Mouse (Mus musculus) subcutaneous adipose tissue, adult 2 months (tissue): Measurements from ENCODE around the gene Slc6a14. TPM values are rescaled to one million over a fixed set of nuclear protein-coding genes. Genes with fewer than 3 reads are reported as not detected.

Experiments used
- polyA plus RNA-seq: library from polyadenylated mRNA; depleted of rRNA; stranded (reverse); fragments of >200 nt; gene quantifications from 2 replicates; pipeline ENCODE4 v1.2.3, GENCODE M21; 2012; ENCODE audit warnings: low replicate concordance; rRNA removed

Gene Slc6a14
- 0.05 TPM in 1 of 2 replicates, not detected in the other for polyA plus RNA-seq

DNA sequence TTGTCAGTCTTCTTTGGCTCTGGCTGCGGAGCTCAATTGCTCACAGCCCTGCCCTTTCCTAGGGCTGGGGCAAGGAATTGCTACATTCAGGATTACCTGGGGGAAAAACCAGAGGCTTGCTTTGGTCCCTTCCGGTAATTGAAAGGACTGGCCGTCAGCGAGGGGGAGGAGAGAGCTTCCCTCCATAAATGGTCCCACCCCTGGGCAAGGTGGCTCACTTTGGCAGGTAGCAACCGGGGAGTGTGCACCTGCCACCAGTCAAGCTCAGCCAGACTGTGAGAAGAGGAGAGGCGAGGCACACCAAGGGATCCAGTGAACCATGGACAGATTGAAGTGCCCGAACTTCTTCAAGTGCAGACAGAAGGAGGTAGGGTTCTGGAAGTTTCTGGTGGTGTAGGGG, at the start of gene Slc6a14:
TSS of gene Slc6a14 (plus strand) at position 68 of the 400 bp plus-strand sequence.

DNA sequence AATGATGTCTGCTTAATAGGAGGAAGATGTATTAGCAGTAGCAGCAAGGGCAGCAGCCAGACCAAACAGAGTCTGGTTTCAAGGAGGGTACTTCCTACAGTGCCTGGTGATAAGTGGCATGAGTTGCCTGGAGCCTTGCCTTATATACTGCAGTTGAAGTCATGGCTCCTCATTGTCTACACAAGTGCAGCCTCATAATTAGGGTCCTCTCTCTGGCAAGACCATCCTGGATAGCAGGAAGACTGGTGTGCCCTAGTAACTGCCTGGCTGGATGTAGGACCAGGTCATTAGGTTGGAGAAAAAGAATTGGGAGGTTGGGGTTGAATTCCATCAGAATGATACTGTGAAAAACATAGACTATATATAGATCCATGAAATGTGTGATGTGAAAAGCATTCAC, 30.3 kb downstream of the Slc6a14 start, which contains the start of gene Gm28269:
TSS of gene Gm28269 (minus strand) at position 101 of the 400 bp plus-strand sequence.

Other genes with a start within 250 kb of the Slc6a14 start
- 0.11 and 2.7 TPM in 2 replicates for gene Agtr2, start 230.4 kb upstream of the Slc6a14 start, polyA plus RNA-seq
- not detected in 2 replicates for gene Gm28269, start 30.2 kb downstream of the Slc6a14 start, polyA plus RNA-seq